Mouse (Mus musculus) ES-Bruce4 (cell line): ENCODE results near the gene Wscd2.

Source experiments
- CTCF ChIP-seq: IDR thresholded peaks from one replicate; pipeline ENCODE4 v1.8.1; 2011; ENCODE audit warnings: low read depth, low read length
- POLR2A ChIP-seq: IDR thresholded peaks from one replicate; pipeline ENCODE4 v1.8.1; 2011; ENCODE audit warnings: low read length; ENCODE audit not compliant: insufficient read depth

GRCm38 (mm10) chr5:113456020-113456419 is 34.1 kb upstream of the Wscd2 start:
- TF ChIP-seq POLR2A = no peak
- TF ChIP-seq CTCF = no peak
